In genomic region chr6:87282346-87282781, GRCm38 (mm10) we compare ENCODE assay signal across 10 mouse cellular contexts. TPM values are rescaled to one million over a fixed set of nuclear protein-coding genes. Genes with fewer than 3 reads are reported as not detected.
DNase-seq lines count a peak whose midpoint lies in the region; ATAC-seq lines count a peak whose summit lies in the region.
"Had no signal": no experiment of that assay in that cellular context is flagged by ENCODE, and none has a peak within 500 bp of the region (broad histone marks: within the 10 kb centered on the region; RNA-seq: fewer than 3 reads in every experiment).

No protein-coding gene starts in this region.

- no peak overlapping the region for H3K4me2 ChIP-seq in forebrain, embryonic 14.5 days (ENCODE audit: low read length)
- no peak overlapping the region for H3K4me2 ChIP-seq in forebrain, embryonic 11.5 days (ENCODE audit: low read depth, low read length, severe bottlenecking)
- H3K4me2 ChIP-seq in heart, embryonic 14.5 days (ENCODE audit: low read length), result no peak overlapping the region; the same call in 1 of the 2 replicates
- no peak overlapping the region for H3K4me2 ChIP-seq in stomach, embryonic 16.5 days (ENCODE audit: low read depth, low read length)

- H3K36me3 ChIP-seq in forebrain, embryonic 14.5 days (ENCODE audit: control insufficient read depth, insufficient read depth, low read length), result no peaks in the 10 kb centered on the region
- H3K36me3 ChIP-seq in forebrain, embryonic 11.5 days (ENCODE audit: control insufficient read depth, insufficient read depth, low read length), result no peaks in the 10 kb centered on the region; the same call in 1 of the 2 replicates
- no peaks in the 10 kb centered on the region for H3K36me3 ChIP-seq in heart, embryonic 14.5 days (ENCODE audit: control insufficient read depth, insufficient read depth, low read length)
- no peaks in the 10 kb centered on the region for H3K36me3 ChIP-seq in stomach, embryonic 16.5 days (ENCODE audit: control insufficient read depth, insufficient read depth, low read length)

- no peaks in the 10 kb centered on the region for H3K9me3 ChIP-seq in forebrain, embryonic 14.5 days (replicated peaks; ENCODE audit: control insufficient read depth, low read length)
- H3K9me3 ChIP-seq in forebrain, embryonic 11.5 days (ENCODE audit: control insufficient read depth, low read length), result no peaks in the 10 kb centered on the region
- no peaks in the 10 kb centered on the region for H3K9me3 ChIP-seq in heart, embryonic 14.5 days (ENCODE audit: control insufficient read depth, low read length)
- no peaks in the 10 kb centered on the region for H3K9me3 ChIP-seq in stomach, embryonic 16.5 days (replicated peaks; ENCODE audit: control insufficient read depth, low read length)

- H3K27ac ChIP-seq in forebrain, embryonic 14.5 days (ENCODE audit: low read depth, low read length), result no peak overlapping the region
- H3K27ac ChIP-seq in forebrain, embryonic 11.5 days (ENCODE audit: low read depth, low read length), result no peak overlapping the region
- peak overlapping the region; percentile 24 to 31; a peak in 3 of 4 replicates for H3K27ac ChIP-seq in heart, embryonic 14.5 days (replicated peaks in 1 of 2; ENCODE audit: control insufficient read depth in 1 of 2, insufficient read depth in 1 of 2, low read depth in 2 of 2, low read length in 2 of 2)
- peak overlapping the region; percentile 43 for H3K27ac ChIP-seq in stomach, embryonic 16.5 days (ENCODE audit: low read length)
- H3K27ac ChIP-seq: liver, embryonic 14.5 days had no signal

- ATAC-seq in forebrain, embryonic 14.5 days, result no peak; the same call in 1 of the 2 replicates
- no peak for ATAC-seq in forebrain, embryonic 11.5 days (replicated peaks; ENCODE audit: low FRiP score)
- peak; percentile 76 for ATAC-seq in heart, embryonic 14.5 days (ENCODE audit: insufficient number of reproducible peaks, insufficient read depth, low FRiP score, low read depth)
- peak; percentile 41 for ATAC-seq in stomach, embryonic 16.5 days (ENCODE audit: insufficient read depth, low FRiP score)

- H3K4me1 ChIP-seq in forebrain, embryonic 14.5 days (ENCODE audit: control insufficient read depth, insufficient read depth, low read length), result peaks cover 3% of the 10 kb centered on the region; the same call in 1 of the 2 replicates
- peaks cover 4% of the 10 kb centered on the region; the same call in 1 of the 2 replicates for H3K4me1 ChIP-seq in forebrain, embryonic 11.5 days (replicated peaks; ENCODE audit: control insufficient read depth, insufficient read depth, low read length)
- H3K4me1 ChIP-seq in heart, embryonic 14.5 days (ENCODE audit: control insufficient read depth in 2 of 2, insufficient read depth in 2 of 2, low read length in 2 of 2), result peaks cover 16 to 22% of the 10 kb centered on the region in 2 experiments
- peaks cover 38% of the 10 kb centered on the region for H3K4me1 ChIP-seq in stomach, embryonic 16.5 days (ENCODE audit: control insufficient read depth, insufficient read depth, low read length)

- WGBS in forebrain, embryonic 14.5 days, result 37% methylated on average over 8 of the region's 8 CpGs
- WGBS in forebrain, embryonic 11.5 days, result 77% methylated on average over 8 of the region's 8 CpGs
- WGBS in heart, embryonic 14.5 days, result 6% methylated on average over 8 of the region's 8 CpGs
- 23% methylated on average over 8 of the region's 8 CpGs for WGBS in stomach, embryonic 16.5 days

- H3K9ac ChIP-seq in forebrain, embryonic 14.5 days (ENCODE audit: low read length), result no peak overlapping the region
- no peak overlapping the region for H3K9ac ChIP-seq in forebrain, embryonic 11.5 days (ENCODE audit: low read length)
- H3K9ac ChIP-seq in heart, embryonic 14.5 days (ENCODE audit: low read length), result no peak overlapping the region
- H3K9ac ChIP-seq in stomach, embryonic 16.5 days (ENCODE audit: low read length), result no peak overlapping the region
- H3K9ac ChIP-seq: liver, embryonic 14.5 days had no signal

- no peaks in the 10 kb centered on the region for H3K27me3 ChIP-seq in forebrain, embryonic 14.5 days (replicated peaks; ENCODE audit: control insufficient read depth, insufficient read depth, low read length)
- H3K27me3 ChIP-seq in forebrain, embryonic 11.5 days (ENCODE audit: control insufficient read depth, insufficient read depth, low read length), result no peaks in the 10 kb centered on the region
- H3K27me3 ChIP-seq in heart, embryonic 14.5 days (ENCODE audit: control insufficient read depth, insufficient read depth, low read length), result no peaks in the 10 kb centered on the region
- no peaks in the 10 kb centered on the region for H3K27me3 ChIP-seq in stomach, embryonic 16.5 days (ENCODE audit: control insufficient read depth, insufficient read depth, low read length)
- H3K27me3 ChIP-seq: CH12.LX had no signal

- H3K4me3 ChIP-seq in forebrain, embryonic 14.5 days (ENCODE audit: low read depth, low read length), result no peak overlapping the region
- H3K4me3 ChIP-seq in forebrain, embryonic 11.5 days (ENCODE audit: low read depth, low read length), result no peak overlapping the region
- H3K4me3 ChIP-seq in heart, embryonic 14.5 days (ENCODE audit: control insufficient read depth in 1 of 2, insufficient read depth in 1 of 2, low read depth in 1 of 2, low read length in 2 of 2), result no peak overlapping the region
- H3K4me3 ChIP-seq in stomach, embryonic 16.5 days (replicated peaks; ENCODE audit: low read length), result no peak overlapping the region

- DNase-seq in forebrain, embryonic 14.5 days (ENCODE audit: low spot score), result peak; percentile 66
- no peak for DNase-seq in forebrain, embryonic 11.5 days (ENCODE audit: low spot score)
- DNase-seq in NIH3T3 (ENCODE audit: low read depth), result peak; percentile 85
- peak; percentile 88 to 94 for DNase-seq in kidney, postnatal 36 days
- DNase-seq in thymus, postnatal 10 days (ENCODE audit: low spot score in 2 of 2), result no peak
- DNase-seq in spleen, postnatal 36 days (ENCODE audit: low spot score in 2 of 2), result no peak

RNA-seq across cellular contexts. Expression of gene Antxr1, which starts 53.3 kb away (rescaled TPM):
- 1.9 and 2.3 TPM in 2 replicates for polyA plus RNA-seq in forebrain, embryonic 14.5 days (2014; fragmentation: Nextera tagmentation; extraction: Ambion mirVana)
- polyA plus RNA-seq in forebrain, embryonic 11.5 days (2014; fragmentation: Nextera tagmentation; extraction: Ambion mirVana), result 5.8 and 7.4 TPM in 2 replicates
- 5.5 and 6.5 TPM in 2 replicates for polyA plus RNA-seq in heart, embryonic 14.5 days (2014; fragmentation: Nextera tagmentation; extraction: Ambion mirVana)
- polyA plus RNA-seq in stomach, embryonic 16.5 days (2015; fragmentation: Nextera tagmentation; extraction: Ambion mirVana), result 7.8 and 8.0 TPM in 2 replicates

Comparison
In these comparisons a context has a peak if more than half of its experiments do, and no peak if none do; other contexts are left out.
1. DNase-seq: peak in forebrain, embryonic 14.5 days (single experiment), NIH3T3 (single experiment) and kidney, postnatal 36 days (2 of 2); none in forebrain, embryonic 11.5 days (single experiment), thymus, postnatal 10 days (0 of 2) and spleen, postnatal 36 days (0 of 2).
2. ATAC-seq: peak in heart, embryonic 14.5 days (single experiment) and stomach, embryonic 16.5 days (single experiment); none in forebrain, embryonic 14.5 days (single experiment) and forebrain, embryonic 11.5 days (single experiment).
3. H3K27ac ChIP-seq: peak in heart, embryonic 14.5 days (2 of 2) and stomach, embryonic 16.5 days (single experiment); none in forebrain, embryonic 14.5 days (single experiment) and forebrain, embryonic 11.5 days (single experiment).